Mouse (Mus musculus) brown adipose tissue, adult 24 weeks (tissue): ENCODE measurements around the gene Zmynd11. TPM values are rescaled to one million over a fixed set of nuclear protein-coding genes. Genes with fewer than 3 reads are reported as not detected.
"Not testable (repeated sequence)": the region's sequence is repeated elsewhere in the genome, so short reads cannot be mapped to it uniquely, and the experiment has no call there.

Experiments used
- H3K27ac ChIP-seq: fragments of 200-500 bp; replicated peaks from 2 replicates; pipeline ENCODE4 v1.5.1; 2012; ENCODE audit warnings: low read depth, mild to moderate bottlenecking, low read length
- H3K4me1 ChIP-seq: fragments of 200-500 bp; 2 replicates; pipeline ENCODE4 v1.6.1; 2012; ENCODE audit warnings: low read length, mixed read lengths; ENCODE audit not compliant: control insufficient read depth, insufficient read depth, insufficient read length
- H3K4me3 ChIP-seq: fragments of 200-500 bp; 2 replicates; pipeline ENCODE4 v1.5.1; 2012; ENCODE audit warnings: low read depth, mild to moderate bottlenecking, low read length, moderate library complexity; ENCODE audit not compliant: insufficient read depth
- polyA plus RNA-seq: library from polyadenylated mRNA; stranded (reverse); fragments of >200 nt; gene quantifications from 2 replicates; pipeline ENCODE4 v1.2.4, GENCODE M21; 2012; ENCODE audit not compliant: missing spikeins, insufficient read depth, insufficient read length

The Zmynd11 gene
- polyA plus RNA-seq, 1 experiment = 69.9 TPM

DNA sequence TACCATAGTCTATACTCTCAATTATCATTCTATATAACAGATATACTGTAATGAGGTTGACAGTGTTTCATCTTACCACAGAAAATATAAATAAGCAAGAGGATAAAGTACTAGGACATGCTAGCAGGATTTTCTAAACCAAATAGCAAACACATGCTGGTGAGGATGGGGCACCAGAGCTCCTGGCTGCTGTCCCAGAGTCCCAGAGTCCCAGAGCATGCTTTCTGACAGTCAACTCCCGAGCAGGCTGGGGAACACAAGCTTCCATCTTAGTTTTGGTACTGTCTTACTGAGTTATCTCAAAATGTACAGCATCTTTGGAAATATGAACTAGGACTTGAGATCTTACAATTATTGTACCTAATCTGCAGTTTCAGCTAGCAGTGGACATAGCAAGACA, 14.8 kb downstream of the Zmynd11 start:
- H3K4me1 ChIP-seq = peaks cover 10% of the 10 kb centered on the region
- no peak overlapping the region for H3K27ac ChIP-seq
- H3K4me3 ChIP-seq = no peak overlapping the region

GRCm38 (mm10) chr13:9749796-9750195, 15.3 kb downstream of the Zmynd11 start:
- H3K4me1 ChIP-seq = peaks cover 12% of the 10 kb centered on the region
- peak overlapping the region; percentile 52; the same call in 1 of the 2 replicates for H3K27ac ChIP-seq
- no peak overlapping the region for H3K4me3 ChIP-seq

DNA sequence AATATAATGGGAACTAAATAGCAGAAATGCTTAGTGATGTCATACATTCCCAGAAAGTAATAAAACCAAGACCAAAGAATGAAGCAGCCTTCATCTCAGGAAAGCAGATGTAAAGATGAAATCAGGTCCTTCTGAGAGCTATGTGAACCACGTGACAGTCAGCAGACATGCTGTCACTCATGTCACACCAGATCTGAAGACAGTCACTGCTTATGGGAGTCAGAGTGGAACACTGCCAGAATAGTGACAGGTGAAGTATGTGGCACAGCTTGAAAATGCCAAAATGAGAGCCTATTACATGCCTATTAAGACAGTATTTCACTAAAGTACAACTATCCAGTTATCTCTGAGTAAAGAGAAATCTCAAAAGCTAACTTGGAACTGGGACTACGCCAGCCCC, 26.9 kb downstream of the Zmynd11 start:
- Histone ChIP-seq H3K4me1 (peaks cover 3% of the 10 kb centered on the region; the same call in 1 of the 2 replicates), H3K4me3 (no peak overlapping the region), H3K27ac (no peak overlapping the region)

GRCm38 (mm10) chr13:9737024-9737423, 28.1 kb downstream of the Zmynd11 start:
- no peak overlapping the region for H3K4me3 ChIP-seq
- no peaks in the 10 kb centered on the region; the same call in 1 of the 2 replicates for H3K4me1 ChIP-seq
- H3K27ac ChIP-seq = no peak overlapping the region

DNA sequence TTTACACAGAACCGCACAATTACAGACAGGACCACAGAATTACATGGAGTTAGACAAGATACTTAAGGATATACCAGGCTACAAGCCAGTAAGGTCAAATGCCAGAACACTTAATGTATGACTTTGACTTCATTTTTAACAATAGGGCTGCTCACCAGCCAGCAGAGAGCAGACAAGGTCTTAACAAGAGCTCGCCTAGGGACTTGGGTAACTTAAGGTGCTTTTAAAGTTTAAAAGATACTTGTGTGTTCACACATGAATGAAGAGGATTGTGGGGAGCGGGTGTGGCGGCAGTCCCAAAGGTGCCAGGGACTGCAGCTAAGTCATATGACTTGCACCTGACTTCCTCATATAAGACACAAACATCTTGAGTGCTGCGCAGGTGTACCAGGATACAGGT, 32.9 kb downstream of the Zmynd11 start:
- H3K27ac ChIP-seq, H3K4me1 ChIP-seq, H3K4me3 ChIP-seq: not testable (repeated sequence)

GRCm38 (mm10) chr13:9729073-9729472, 36.1 kb downstream of the Zmynd11 start:
- H3K4me3 ChIP-seq = no peak overlapping the region
- H3K4me1 ChIP-seq = no peaks in the 10 kb centered on the region
- no peak overlapping the region for H3K27ac ChIP-seq

GRCm38 (mm10) chr13:9715224-9715623, 49.9 kb downstream of the Zmynd11 start:
- Histone ChIP-seq H3K27ac (no peak overlapping the region), H3K4me3 (no peak overlapping the region), H3K4me1 (no peaks in the 10 kb centered on the region)

GRCm38 (mm10) chr13:9713462-9714134, 51.5 kb downstream of the Zmynd11 start:
- no peaks in the 10 kb centered on the region for H3K4me1 ChIP-seq
- H3K27ac ChIP-seq = no peak overlapping the region
- no peak overlapping the region for H3K4me3 ChIP-seq

DNA sequence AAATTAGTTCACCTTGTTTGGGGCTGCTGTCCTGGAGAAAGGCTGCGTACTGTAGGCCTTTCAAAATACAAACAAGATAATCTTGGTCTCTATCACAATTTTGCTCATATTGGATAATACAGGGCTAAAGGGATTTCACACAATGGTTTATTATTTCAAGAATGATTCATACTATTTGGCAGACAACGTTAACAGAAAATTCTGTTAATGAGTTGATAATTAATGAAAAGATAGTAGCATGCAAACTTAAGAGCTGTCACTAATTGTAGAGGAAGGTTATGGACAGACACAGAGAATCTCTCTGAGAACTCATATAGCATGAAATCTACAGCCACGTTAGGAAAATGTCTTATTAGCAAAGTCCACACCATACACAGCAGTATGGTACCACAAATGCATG, 52.2 kb downstream of the Zmynd11 start:
- H3K4me1 ChIP-seq = no peaks in the 10 kb centered on the region
- H3K27ac ChIP-seq = no peak overlapping the region
- no peak overlapping the region for H3K4me3 ChIP-seq

DNA sequence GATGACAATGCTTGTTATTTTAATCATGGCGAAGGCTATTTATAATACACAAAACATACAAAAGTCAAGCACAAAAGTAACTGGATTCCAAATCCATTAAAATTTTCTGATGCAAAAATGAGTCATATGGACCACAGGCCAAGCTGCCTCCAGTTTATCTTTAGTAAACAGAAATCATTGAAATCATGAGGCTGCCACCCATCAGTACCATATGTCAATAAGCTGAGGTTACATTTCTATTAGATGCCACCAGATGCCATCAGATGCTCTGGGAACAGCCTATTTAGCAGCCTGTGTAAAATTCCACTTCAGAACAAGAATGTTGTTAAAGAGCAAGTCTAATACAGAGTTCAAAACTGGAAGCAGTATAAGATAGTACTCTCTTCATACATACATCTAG, 52.7 kb downstream of the Zmynd11 start:
- Histone ChIP-seq H3K27ac (no peak overlapping the region), H3K4me3 (no peak overlapping the region), H3K4me1 (no peaks in the 10 kb centered on the region)

DNA sequence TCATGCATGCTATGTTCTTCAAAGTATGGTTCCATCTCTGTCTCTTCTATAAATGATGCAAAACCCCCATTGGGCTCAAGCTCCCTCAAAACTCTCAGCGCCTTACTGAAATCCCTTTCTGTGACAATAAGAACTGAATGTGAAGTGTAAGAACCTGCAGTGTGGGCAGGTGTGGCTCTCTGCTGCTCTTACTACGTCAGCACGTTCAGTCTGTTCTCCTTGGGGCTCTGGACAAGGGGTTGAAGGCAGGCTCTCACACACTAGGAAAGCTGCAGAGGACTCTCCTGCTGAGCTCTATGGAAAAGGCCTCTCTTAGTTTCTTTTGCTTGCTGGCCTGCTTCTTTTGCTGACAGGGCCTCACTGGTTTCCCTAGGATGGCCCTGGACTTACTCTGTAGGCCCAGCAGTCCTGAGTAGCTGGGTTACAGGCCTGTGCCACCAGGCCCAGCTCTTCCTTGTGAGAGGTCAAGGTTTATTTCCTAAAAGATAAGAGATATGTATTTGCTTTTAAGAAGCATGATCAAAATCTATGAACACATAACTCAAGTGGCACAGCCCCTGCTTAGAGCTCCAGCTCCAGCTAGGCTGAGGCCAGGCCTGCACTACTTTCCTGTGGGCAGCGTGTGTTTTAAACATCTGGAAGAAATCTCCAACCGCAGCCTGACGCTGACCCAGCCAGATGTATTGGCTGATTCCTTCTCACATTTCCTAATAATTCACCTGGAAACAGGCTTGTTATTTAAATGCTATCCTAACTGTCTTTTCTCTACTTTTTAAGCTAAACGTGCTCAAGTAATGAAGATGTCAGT, 56.5 kb downstream of the Zmynd11 start:
- no peak overlapping the region for H3K27ac ChIP-seq
- no peaks in the 10 kb centered on the region for H3K4me1 ChIP-seq
- H3K4me3 ChIP-seq = no peak overlapping the region

DNA sequence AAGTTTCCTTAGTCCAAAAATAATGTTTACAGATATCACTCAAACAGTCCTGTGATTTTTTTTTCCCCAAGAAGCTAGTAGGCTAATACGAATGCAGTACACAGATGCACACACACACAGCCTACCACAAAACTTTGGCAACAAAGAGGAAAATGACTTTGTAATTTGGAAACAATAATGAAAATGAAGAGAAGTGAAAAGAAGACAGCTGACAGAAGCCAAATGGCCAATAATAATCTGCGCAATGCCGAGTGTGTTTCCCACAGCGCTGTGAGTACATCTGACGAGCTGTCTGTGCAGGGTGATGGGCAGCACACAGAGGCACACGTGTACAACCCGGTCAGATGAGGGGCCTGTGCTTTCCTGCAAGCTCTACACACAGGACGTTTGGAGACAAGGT, 58.4 kb downstream of the Zmynd11 start:
- H3K4me3 ChIP-seq = no peak overlapping the region

GRCm38 (mm10) chr13:9702615-9703235, 62.4 kb downstream of the Zmynd11 start:
- Histone ChIP-seq H3K4me1 (no peaks in the 10 kb centered on the region), H3K4me3 (no peak overlapping the region)

More for the DNA sequence above, 58.4 kb downstream of the Zmynd11 start:
- Histone ChIP-seq H3K4me1 (no peaks in the 10 kb centered on the region), H3K27ac (no peak overlapping the region)

DNA sequence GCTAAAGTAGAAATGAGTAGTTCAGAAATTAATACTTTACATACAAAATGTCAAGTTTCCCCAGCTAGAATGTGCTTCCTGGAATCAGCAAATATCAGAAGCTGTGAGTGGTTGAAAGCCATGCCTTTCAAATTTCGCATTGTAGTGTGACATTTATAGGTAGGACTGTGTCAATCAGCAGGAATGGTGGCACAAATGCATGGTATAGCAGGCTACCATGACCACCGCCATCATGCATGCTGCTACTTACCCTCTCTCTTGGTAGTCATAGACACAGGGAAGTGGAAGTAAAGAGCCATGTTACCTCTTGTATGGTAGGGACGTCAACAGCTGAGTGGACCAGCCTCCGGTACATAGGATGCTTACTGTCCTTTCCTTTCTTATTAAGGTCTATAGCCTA, 67.8 kb downstream of the Zmynd11 start:
- Histone ChIP-seq H3K4me3 (no peak overlapping the region), H3K27ac (no peak overlapping the region)

More at GRCm38 (mm10) chr13:9702615-9703235, 62.4 kb downstream of the Zmynd11 start:
- no peak overlapping the region for H3K27ac ChIP-seq

DNA sequence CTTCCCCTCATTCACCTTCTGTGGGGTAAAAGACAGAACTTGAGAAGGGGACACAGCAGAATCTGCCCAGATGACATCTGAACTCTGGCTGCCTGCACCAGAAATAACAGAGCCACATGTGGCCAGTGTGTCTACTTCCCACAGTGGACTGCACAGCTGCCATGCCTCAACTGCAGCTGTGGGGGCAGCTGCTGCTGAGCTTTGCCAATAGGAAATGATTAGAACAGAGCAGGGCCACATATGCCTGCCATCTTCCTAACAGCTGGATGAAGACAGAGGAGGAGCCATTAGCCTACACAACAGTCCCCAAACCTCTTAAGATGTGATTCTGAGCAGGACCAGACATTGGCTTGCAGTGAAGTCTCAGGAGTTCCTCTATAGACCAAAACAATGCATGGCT, 69.3 kb downstream of the Zmynd11 start:
- H3K27ac ChIP-seq = no peak overlapping the region

More for the DNA sequence above, 67.8 kb downstream of the Zmynd11 start:
- H3K4me1 ChIP-seq = no peaks in the 10 kb centered on the region

More for the DNA sequence above, 69.3 kb downstream of the Zmynd11 start:
- Histone ChIP-seq H3K4me1 (no peaks in the 10 kb centered on the region), H3K4me3 (no peak overlapping the region)
